Mouse (Mus musculus) hindbrain, embryonic 14.5 days (tissue): ENCODE results near the gene Zfp408. TPM values are rescaled to one million over a fixed set of nuclear protein-coding genes. Genes with fewer than 3 reads are reported as not detected.
"Not testable (repeated sequence)": the region's sequence is repeated elsewhere in the genome, so short reads cannot be mapped to it uniquely, and the experiment has no call there.

Experiments
- ATAC-seq: fragments of 200-750 bp; cut with Nextera tagmentation; 2 replicates; pipeline ENCODE4 v1.8.0; 2017; ENCODE audit warnings: moderate number of reproducible peaks, mild to moderate bottlenecking, moderate TSS enrichment, moderate library complexity; ENCODE audit not compliant: low FRiP score
- DNase-seq: peaks from one replicate; pipeline ENCODE4 v3.0.0-alpha.2; 2015; ENCODE audit warnings: low spot score
- H3K27ac ChIP-seq: fragments of 300-500 bp; sonication (generic); 2 replicates; pipeline ENCODE4 v1.5.1; 2014; ENCODE audit warnings: mild to moderate bottlenecking, moderate library complexity
- H3K27me3 ChIP-seq: fragments of 300-500 bp; sonication (generic); 2 replicates; pipeline ENCODE4 v1.6.1; 2014; ENCODE audit warnings: mild to moderate bottlenecking, low read length, mixed read lengths; ENCODE audit not compliant: control insufficient read depth, insufficient read depth
- H3K36me3 ChIP-seq: fragments of 300-500 bp; sonication (generic); replicated peaks from 2 replicates; pipeline ENCODE4 v1.6.1; 2014; ENCODE audit not compliant: control insufficient read depth, insufficient read depth
- H3K4me1 ChIP-seq: fragments of 300-500 bp; sonication (generic); replicated peaks from 2 replicates; pipeline ENCODE4 v1.6.1; 2014; ENCODE audit warnings: antibody characterized with exemption, low read length, mixed read lengths; ENCODE audit not compliant: control insufficient read depth, insufficient read depth
- H3K4me2 ChIP-seq: fragments of 300-500 bp; sonication (generic); replicated peaks from 2 replicates; pipeline ENCODE4 v1.6.1; 2014; ENCODE audit warnings: mild to moderate bottlenecking, moderate library complexity
- H3K4me3 ChIP-seq: fragments of 300-500 bp; sonication (generic); replicated peaks from 2 replicates; pipeline ENCODE4 v1.5.1; 2014; ENCODE audit warnings: mild to moderate bottlenecking, low read length
- H3K9ac ChIP-seq: fragments of 300-500 bp; sonication (generic); 2 replicates; pipeline ENCODE4 v1.6.1; 2014
- H3K9me3 ChIP-seq: fragments of 300-500 bp; sonication (generic); 2 replicates; pipeline ENCODE4 v1.6.1; 2016; ENCODE audit warnings: low read length; ENCODE audit not compliant: control insufficient read depth
- WGBS: fragments of 180-500 bp; shearing (Covaris S2); extraction: QIAGEN DNeasy Blood & Tissue Kit; methylation state at CpG from one replicate; pipeline ENCODE4 v1.1.7; 2014; 5-methylcytosine and 5-hydroxymethylcytosine counted together
- polyA plus RNA-seq: library from polyadenylated mRNA; unstranded; fragments of >200 nt; fragmentation: Nextera tagmentation; extraction: Ambion mirVana; gene quantifications from 2 replicates; pipeline ENCODE4 v1.2.1, GENCODE M21; 2014

The Zfp408 gene
- polyA plus RNA-seq, 1 experiment from 2014 or later: 8.5 TPM

DNA sequence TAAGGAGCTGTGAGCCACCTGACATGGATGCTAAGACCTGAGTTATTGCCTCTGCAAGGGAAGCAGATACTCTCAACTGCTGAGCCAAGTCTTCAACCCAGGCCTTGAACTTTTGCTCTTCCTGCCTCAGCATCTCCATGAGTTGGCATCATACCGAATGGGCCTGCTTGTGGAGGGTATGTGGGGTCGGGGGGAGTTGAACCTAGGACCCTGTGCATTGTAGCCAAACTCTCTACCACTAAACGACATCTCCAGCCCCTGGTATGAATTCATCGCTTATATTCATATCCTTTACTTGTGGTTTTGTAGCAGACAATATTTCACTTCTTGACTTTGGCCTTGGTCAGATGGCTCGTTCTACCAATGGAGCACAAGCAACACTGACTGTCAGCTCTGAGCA, 17.8 kb downstream of the Zfp408 start:
- Histone ChIP-seq H3K27me3 (no peaks in the 10 kb centered on the region), H3K4me1 (no peaks in the 10 kb centered on the region), H3K4me2 (no peak overlapping the region), H3K4me3 (no peak overlapping the region), H3K9me3 (no peaks in the 10 kb centered on the region), H3K9ac (no peak overlapping the region), H3K36me3 (no peaks in the 10 kb centered on the region), H3K27ac (no peak overlapping the region)
- WGBS: 92% methylated on average over 5 of the region's 5 CpGs
- DNase-seq: no peak
- ATAC-seq: no peak

DNA sequence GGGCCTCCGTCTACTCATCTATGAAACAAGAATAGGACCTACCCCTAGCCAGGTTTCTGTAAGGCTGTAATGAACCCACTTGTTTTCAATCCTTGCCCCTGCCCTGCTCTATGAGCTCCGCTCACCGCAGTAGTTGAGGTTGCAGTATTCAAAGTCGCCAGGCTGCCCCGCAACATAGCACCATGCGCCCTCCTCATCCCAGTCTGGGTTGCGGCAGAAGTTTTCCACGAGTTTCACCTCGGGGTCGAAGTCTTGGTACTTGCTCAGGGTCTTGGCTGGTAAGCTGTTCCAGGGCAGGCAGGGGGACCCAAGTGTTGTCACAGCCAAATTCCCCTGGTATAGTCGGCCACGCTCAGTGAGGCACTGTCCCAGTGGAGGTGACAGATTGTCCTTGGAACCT, 19.2 kb downstream of the Zfp408 start:
- Histone ChIP-seq H3K36me3 (no peaks in the 10 kb centered on the region), H3K27me3 (no peaks in the 10 kb centered on the region), H3K27ac (no peak overlapping the region), H3K4me2 (no peak overlapping the region), H3K9ac (no peak overlapping the region), H3K4me1 (no peaks in the 10 kb centered on the region), H3K4me3 (no peak overlapping the region), H3K9me3 (no peaks in the 10 kb centered on the region)
- DNase-seq (no peak), ATAC-seq (no peak)
- 90% methylated on average over 12 of the region's 12 CpGs for WGBS

DNA sequence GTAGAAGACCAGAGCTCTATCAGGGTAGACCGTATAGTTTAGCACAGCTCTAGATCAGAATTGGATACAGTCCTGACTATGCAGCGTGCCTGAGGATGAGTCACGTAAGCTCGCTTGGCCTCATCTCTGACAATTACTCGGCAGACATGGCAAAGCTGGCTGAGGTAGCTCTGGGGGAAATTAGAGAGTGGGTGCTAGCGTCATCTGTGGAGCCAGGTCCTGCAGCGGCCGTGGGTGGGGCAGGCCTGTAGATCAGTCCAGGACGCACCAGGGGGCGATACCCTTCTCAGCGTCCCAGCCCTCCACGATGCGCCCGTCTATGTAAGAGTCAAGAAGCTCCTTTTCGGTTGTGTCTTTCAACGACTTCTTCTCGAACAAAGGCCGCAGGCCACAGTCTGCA, 19.9 kb downstream of the Zfp408 start:
- Histone ChIP-seq H3K4me3 (no peak overlapping the region), H3K9ac (no peak overlapping the region), H3K36me3 (no peaks in the 10 kb centered on the region), H3K4me2 (no peak overlapping the region), H3K4me1 (no peaks in the 10 kb centered on the region), H3K9me3 (no peaks in the 10 kb centered on the region), H3K27me3 (no peaks in the 10 kb centered on the region), H3K27ac (no peak overlapping the region)
- DNase-seq (no peak), ATAC-seq (no peak)
- WGBS: 83% methylated on average over 18 of the region's 18 CpGs

DNA sequence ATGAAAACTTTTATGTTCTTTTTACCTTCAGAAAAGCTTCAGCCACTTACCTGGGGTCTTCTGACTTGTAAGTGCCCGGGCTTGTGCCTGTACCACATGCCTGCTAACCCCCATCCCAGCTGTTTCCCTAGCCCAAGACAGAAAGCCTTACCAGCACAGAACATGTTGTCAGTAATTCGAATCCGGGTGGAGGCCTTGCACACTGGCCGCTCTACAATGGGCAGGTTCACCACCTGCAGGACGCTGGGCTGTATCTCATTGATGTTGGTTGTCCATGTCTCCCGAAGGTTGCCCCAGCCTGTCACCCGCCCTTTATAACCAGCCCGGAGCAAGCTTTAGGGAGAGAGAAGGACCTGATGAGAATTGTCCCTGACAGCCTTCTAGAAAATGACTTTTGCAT, 21.4 kb downstream of the Zfp408 start:
- H3K36me3 ChIP-seq: peaks cover 10% of the 10 kb centered on the region; the same call in 1 of the 2 replicates
- H3K9me3 ChIP-seq: no peaks in the 10 kb centered on the region
- DNase-seq (no peak), ATAC-seq (no peak)
- 94% methylated on average over 8 of the region's 8 CpGs for WGBS
- no peaks in the 10 kb centered on the region for H3K4me1 ChIP-seq
- no peak overlapping the region for H3K27ac ChIP-seq
- no peaks in the 10 kb centered on the region for H3K27me3 ChIP-seq
- H3K4me2 ChIP-seq: no peak overlapping the region
- H3K4me3 ChIP-seq: no peak overlapping the region
- no peak overlapping the region for H3K9ac ChIP-seq

DNA sequence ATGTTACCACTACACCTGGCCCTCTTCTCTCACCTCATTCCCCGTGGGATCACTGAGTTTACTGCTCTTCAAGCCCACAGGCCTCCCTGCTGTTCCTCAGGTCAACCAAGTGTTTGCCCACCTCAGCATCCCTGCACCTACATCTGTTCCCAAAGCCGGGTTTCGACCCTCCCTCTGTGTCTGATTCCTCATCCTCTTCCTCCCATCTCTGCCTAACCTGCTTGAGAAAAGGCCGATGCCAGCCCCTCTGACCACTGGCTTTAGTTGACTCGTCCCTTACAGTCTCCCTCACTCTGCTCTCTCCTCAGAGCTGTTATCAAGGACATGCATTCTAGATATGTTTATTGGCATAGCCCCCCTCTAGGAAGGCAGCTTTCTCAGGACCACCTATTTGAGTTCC, 22.1 kb downstream of the Zfp408 start:
- ATAC-seq (no peak), DNase-seq (no peak)
- 75% methylated on average over 5 of the region's 5 CpGs for WGBS

DNA sequence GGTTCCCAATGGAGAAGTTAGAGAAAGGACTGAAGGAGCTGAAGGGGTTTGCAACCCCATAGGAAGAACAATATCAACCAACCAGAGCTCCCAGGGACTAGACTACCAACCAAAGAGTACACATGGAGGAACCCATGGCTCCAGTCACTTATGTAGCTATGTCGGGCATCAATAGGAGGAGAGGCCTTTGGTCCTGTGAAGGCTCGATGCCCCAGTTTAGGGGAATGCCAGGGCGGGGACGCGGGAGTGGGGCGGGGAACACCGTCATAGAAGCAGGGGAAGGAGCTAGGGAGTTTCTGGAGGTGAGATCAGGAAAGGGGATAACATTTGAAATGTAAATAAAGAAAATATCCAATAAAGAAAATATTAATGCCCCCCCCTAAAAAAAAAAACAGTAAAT, 26.2 kb downstream of the Zfp408 start:
- not testable (repeated sequence) for H3K4me3 ChIP-seq, ATAC-seq, H3K9ac ChIP-seq, H3K9me3 ChIP-seq, H3K27me3 ChIP-seq, H3K27ac ChIP-seq, H3K4me2 ChIP-seq, DNase-seq, H3K4me1 ChIP-seq
- 96% methylated on average over 7 of the region's 7 CpGs for WGBS
- H3K36me3 ChIP-seq: peaks cover 54% of the 10 kb centered on the region

More for the DNA sequence above, 22.1 kb downstream of the Zfp408 start:
- Histone ChIP-seq H3K4me3 (no peak overlapping the region), H3K4me1 (no peaks in the 10 kb centered on the region), H3K36me3 (peaks cover 16% of the 10 kb centered on the region), H3K9ac (no peak overlapping the region), H3K27me3 (no peaks in the 10 kb centered on the region), H3K27ac (no peak overlapping the region), H3K4me2 (no peak overlapping the region), H3K9me3 (no peaks in the 10 kb centered on the region)

DNA sequence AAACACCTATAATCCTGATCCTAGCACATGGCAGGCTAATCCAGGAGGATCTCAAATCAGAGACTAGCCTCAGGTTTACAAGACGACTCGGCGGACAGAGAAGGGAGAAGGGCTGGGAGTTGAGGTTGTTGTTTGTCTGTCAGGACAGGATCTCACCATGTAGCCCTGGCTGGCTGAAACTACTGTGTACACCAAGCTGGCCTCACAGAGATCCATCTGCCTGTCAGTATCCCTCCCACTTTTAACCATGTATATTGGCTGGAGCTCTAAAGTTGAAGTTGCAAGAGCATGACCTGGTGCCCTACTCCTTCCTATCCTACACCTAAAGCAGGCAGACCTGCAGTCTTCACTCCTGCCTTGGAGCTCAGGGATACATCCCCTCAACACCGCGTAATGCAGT, 27.2 kb downstream of the Zfp408 start:
- no peak overlapping the region for H3K9ac ChIP-seq
- H3K9me3 ChIP-seq: no peaks in the 10 kb centered on the region
- no peak overlapping the region for H3K27ac ChIP-seq
- DNase-seq: no peak
- H3K4me1 ChIP-seq: no peaks in the 10 kb centered on the region
- no peaks in the 10 kb centered on the region for H3K27me3 ChIP-seq
- peaks cover 64% of the 10 kb centered on the region for H3K36me3 ChIP-seq
- WGBS: 94% methylated on average over 5 of the region's 5 CpGs
- no peak overlapping the region for H3K4me2 ChIP-seq
- H3K4me3 ChIP-seq: no peak overlapping the region
- no peak for ATAC-seq

DNA sequence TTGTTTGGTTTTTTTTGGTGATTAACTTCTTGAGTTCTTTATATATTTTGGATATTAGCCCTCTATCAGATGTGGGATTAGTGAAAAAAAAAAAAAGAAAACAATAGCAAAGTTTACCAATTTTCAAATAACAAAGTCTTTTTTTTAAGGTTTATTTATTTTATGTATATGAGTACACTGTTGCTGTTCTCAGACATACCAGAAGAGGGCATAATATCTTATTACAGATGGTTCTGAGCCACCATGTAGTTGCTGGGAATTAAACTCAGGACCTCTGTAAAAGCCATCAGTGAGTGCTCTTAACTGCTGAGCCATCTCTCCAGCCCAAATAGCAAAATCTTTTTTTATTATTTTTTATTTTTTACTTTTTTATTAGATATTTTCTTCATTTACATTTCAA, 40.2 kb downstream of the Zfp408 start:
- not testable (repeated sequence) for H3K4me2 ChIP-seq, H3K27ac ChIP-seq, H3K9me3 ChIP-seq, H3K27me3 ChIP-seq, DNase-seq, H3K9ac ChIP-seq, H3K4me3 ChIP-seq, H3K4me1 ChIP-seq, ATAC-seq
- peaks cover 83% of the 10 kb centered on the region for H3K36me3 ChIP-seq

DNA sequence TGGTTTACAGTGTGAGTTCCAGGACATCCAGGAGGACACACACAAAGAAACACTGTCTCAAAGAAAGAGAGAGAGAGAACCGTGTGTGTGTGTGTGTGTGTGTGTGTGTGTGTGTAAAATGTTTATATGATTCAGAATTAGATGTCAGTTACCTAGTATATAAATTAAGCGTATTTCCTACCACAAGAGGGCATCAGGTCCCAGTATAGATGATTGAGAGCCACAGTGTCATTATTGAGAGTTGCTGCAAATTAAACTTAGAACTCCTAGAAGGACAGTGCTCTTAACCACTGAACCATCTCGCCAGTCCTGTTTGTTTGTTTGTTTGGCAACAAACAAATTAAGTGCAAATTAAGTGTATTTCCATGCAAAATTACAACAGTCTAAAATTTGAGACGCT, 47.2 kb downstream of the Zfp408 start:
- Histone ChIP-seq H3K4me2 (no peak overlapping the region), H3K27ac (no peak overlapping the region), H3K4me1 (no peaks in the 10 kb centered on the region), H3K4me3 (no peak overlapping the region), H3K36me3 (peaks cover 94% of the 10 kb centered on the region), H3K9me3 (no peaks in the 10 kb centered on the region), H3K9ac (no peak overlapping the region), H3K27me3 (no peaks in the 10 kb centered on the region)
- no peak for ATAC-seq
- 92% methylated on average over 4 of the region's 4 CpGs for WGBS
- no peak for DNase-seq

DNA sequence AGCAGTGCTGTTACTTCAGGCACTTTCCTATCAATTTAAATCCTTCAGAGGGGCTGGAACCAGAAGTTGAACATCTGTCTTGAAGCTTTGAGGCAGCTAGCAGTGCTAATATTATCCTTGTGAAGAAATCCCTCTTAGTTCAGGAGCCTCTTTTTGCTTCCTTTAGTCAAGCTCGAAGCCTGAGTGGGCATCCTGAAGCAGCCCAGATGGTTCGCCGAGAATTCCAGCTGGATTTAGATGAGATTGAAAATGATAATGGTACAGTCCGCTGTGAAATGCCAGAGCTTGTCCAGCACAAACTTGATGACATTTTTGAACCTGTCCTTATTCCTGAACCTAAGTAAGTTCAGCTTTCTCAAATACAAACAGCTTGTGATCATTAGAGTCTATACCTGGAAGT, 49.1 kb downstream of the Zfp408 start:
- Histone ChIP-seq H3K4me2 (no peak overlapping the region), H3K9ac (no peak overlapping the region), H3K9me3 (no peaks in the 10 kb centered on the region), H3K36me3 (peaks cover 94% of the 10 kb centered on the region), H3K4me1 (no peaks in the 10 kb centered on the region), H3K27me3 (no peaks in the 10 kb centered on the region), H3K4me3 (no peak overlapping the region), H3K27ac (no peak overlapping the region)
- 96% methylated on average over 4 of the region's 4 CpGs for WGBS
- no peak for DNase-seq
- ATAC-seq: no peak
